Mouse (Mus musculus) ES-CJ7 (cell line): ENCODE measurements around the gene Cdh6.

Experiments
- DNase-seq: peaks from one replicate; pipeline ENCODE4 v3.0.0; 2011; ENCODE audit warnings: low read depth, low spot score

Gene Cdh6

GRCm38 (mm10) chr15:13155820-13156219, 17.7 kb downstream of the Cdh6 start:
- DNase-seq: no peak

DNA sequence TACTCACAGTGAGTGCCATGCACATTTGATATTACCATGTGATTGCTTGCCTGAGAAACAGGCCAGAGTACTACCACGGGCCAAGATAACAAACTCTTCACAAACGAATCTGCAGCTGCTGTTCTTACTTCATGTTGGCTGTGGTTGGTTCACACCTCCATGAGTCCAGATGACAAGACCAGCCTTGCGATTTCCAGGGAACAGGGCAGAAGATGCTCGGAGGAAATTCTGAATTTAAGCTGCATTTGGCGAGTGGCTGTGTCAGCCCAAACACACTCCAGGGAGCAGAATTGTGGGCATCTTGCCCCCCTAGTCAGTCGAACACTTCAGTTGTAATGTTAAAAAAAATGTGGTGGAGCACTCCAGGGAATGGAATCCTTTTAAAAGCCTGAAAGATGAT, 18.1 kb downstream of the Cdh6 start:
- no peak for DNase-seq

- DNase-seq: no peak
These were observed 31.5 kb downstream of the Cdh6 start for GRCm38 (mm10) chr15:13141983-13142382.

DNA sequence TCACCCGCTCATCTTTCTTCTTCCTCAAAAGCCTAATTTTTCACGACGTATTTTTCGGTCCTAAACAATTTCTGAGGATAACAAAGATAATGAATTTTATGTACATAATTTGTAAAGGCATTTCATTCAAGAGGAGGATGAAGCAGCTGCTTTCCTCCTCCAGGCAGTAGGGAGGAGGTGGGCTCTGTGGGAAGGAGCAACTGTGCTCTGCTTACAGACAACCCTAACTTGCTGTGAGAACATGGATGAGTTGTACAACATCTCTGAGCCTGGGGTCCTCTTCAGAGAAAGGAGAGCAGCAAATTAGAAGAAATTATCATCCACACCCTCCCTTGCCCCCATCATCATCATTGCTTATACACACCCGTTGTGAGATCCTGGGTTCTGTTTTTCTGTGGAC, 33.8 kb downstream of the Cdh6 start:
- DNase-seq: no peak

DNA sequence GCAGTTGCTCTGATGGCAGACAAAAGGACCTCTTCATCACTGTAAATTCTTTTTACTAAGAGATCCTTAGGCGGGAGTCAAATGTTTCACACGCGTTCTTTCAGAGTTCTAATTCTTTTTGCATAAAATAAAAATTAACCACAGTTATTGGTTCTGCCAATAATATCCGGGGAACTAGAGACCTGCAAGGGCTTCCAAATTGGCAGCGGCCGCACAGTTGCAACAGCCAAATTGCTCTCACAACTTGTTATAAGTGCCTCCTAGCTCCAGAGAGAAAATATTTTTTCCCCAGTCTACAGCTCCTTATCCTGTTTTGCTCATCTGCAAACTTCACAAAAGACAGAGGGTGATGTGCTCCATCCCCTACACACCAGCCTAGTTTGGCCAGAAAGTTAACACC, 36.3 kb downstream of the Cdh6 start:
- DNase-seq: no peak

DNA sequence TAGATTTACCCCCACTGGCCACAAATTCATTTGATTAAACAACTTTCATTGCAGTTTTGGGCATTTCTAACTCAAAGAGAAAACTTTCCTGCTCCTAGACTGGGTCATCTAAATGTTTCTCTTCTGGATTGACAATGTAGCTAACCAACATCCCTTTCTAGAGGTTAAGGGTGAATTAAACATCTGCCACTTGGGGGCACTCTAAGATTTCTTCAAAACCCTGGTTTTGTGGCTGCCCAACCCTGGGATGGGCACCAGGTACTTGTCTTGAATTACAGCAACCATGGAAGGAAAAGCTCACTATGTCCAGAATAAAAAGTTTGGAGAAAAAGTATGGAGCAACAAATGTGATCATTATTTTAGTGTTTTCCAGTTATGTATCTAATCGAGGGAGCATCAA, 39.4 kb downstream of the Cdh6 start:
- peak; percentile 68 for DNase-seq

DNA sequence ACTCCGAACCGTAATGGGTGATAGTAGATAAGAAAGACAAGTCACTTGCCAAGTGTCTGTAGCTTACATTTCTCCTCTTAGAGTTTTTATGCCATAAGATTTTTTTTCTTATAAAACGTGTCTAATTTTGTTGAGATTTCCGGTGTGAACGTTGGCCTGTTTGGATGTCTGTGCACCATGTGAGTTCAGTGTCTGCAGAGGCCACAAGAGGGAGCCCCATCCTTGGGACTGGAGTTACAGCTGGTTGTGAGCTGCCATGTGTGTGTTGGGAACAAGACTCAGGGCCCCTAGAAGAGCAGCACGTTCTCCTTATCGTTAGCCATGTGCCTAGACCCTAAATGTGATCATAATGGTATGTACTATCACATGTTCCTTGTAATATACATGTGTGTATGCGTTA, 40.1 kb downstream of the Cdh6 start:
- DNase-seq: peak; percentile 67

DNA sequence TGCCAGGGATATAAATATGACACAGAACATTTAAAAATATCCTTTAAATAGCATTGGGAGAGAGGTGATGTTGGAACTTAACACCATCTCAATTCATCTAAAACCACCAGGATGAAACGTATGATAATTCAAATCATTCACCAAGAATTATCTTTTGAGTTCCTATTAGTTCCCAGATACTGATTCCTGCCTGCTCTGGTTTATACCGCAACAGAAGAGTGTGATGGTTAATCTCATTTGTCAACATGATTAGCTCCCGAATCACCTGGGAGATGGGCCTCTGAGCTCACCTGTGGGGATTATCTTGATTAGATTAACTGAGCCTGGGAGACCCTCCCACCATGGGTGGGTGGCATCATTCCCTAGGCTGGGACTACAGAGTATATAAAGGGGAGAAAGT, 41.0 kb downstream of the Cdh6 start:
- peak; percentile 68 for DNase-seq

DNA sequence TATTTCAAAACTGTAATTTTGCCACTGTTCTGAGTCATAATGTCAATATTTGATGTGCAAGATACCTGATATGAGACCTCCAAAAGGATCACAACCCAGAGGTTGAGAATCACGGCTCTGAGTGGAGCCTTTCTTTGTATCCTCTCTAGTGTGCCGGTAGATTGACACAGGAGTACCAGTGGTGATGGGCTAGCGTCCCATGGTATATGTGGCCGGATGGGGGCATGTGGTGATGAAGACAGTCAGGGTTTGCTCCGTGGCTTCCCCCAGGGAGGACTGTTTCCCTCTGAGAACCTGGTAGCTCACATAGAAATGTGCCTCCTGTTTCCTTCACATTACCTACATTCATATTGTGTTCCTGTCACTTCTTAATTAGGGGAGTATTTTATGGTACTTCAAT, 43.2 kb downstream of the Cdh6 start:
- no peak for DNase-seq

- peak; percentile 42 for DNase-seq
These were observed 73.1 kb downstream of the Cdh6 start for GRCm38 (mm10) chr15:13100341-13100740.

- no peak for DNase-seq
These were observed 75.6 kb downstream of the Cdh6 start for GRCm38 (mm10) chr15:13097861-13098260.

GRCm38 (mm10) chr15:13095406-13095805, 78.1 kb downstream of the Cdh6 start:
- peak; percentile 68 for DNase-seq

GRCm38 (mm10) chr15:13094881-13095256, 78.6 kb downstream of the Cdh6 start:
- DNase-seq: peak; percentile 83

DNA sequence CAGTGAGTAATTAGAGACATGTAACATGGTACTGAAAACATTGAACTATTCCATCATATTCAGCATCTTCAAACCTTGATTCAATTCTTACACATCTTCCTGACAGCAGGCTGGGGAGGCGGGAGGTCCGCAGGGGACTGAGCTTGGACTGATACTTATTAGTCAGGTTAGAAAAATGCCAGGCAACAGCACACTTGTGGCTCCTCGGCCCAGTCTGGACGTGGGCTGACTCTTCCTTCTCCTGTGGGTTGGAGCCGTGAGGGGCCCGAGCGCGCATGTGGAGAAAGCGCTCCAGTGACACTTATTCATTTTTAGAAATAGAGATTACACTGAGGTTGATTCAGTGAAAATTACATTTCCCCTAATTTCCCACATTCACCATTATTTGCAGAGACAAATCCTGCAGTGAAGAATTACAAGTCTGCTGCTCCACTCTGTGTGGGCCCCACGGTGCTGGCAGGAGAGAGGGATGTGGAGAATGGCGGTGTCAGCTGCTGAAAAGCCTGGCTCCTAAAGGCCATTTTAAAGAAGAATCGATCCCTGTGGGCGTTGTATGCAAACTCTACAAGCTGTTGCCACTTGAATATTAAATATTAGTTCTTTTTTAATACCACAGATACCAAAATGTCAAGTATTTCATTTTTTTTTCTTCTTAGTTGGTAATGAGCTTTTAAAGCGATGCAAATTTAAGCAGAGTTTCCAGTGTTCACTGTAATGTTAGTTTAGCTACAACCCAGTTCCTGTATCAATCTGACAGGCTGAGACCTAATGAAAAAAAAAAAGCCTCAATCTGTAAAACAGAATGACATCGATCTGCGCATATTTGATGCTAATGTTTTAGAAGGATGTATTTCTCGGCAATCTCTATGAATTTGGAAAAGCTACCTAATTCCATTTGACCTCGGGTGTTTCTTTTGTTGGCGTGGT, 79.3 kb downstream of the Cdh6 start:
- DNase-seq: no peak

GRCm38 (mm10) chr15:13092064-13092463, 81.4 kb downstream of the Cdh6 start:
- DNase-seq: no peak

- DNase-seq: peak; percentile 90
These were observed 84.9 kb downstream of the Cdh6 start for GRCm38 (mm10) chr15:13088504-13089058.

DNA sequence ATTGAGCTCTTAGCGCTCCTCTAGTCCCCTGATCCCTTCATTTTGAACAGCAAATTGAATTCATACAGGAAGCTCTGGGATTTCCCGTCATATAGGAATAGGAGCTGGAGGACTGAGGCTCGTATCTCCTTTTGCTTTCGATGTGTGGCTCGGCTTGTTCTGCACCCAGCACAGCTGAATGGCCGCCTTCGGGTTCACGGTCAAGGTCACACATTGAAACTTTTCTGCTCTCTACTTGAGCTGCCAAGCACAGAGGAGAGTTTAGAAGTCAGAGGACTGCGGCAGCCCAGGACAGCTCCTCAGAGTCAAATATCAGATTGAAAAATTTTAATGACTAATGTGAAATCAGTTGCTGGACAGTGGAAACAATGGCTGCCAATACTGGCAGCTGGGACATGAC, 88.7 kb downstream of the Cdh6 start:
- no peak for DNase-seq

DNA sequence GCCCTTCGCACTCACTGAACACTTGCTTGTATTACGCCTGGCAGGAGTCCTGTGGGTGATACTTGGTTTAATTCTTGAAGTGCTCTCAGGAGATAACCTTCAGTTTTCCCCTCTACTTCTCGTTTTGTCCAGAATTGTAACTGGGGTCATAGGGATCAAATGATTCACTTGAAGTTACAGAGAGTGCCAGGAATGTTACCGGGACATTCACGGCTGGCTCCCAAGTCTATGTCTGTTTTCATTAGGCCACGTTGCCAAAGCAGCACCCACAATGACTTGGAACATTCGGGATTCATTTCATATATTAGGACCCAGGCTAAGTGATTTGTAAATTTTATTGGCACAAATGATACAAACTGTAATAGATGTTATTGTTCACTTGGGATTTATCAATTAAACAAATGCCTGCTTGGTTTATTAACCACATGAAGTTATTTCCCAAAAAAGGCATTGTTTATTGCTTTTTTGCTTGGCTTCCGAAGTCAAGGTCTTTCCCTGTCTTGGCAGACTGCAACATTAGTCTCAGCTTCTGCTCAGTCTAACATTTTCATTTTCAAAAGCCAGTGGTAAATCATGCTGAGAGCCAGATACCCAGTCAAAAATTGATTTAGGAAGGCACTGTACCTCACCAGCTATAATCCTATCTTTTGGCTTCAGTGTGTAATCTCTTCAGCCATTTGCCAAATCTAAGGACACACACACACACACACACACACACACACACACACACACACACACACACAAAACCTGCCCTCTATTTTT, 96.4 kb downstream of the Cdh6 start:
- DNase-seq: no peak

- DNase-seq: no peak
These were observed 99.4 kb downstream of the Cdh6 start for GRCm38 (mm10) chr15:13074047-13074446.

DNA sequence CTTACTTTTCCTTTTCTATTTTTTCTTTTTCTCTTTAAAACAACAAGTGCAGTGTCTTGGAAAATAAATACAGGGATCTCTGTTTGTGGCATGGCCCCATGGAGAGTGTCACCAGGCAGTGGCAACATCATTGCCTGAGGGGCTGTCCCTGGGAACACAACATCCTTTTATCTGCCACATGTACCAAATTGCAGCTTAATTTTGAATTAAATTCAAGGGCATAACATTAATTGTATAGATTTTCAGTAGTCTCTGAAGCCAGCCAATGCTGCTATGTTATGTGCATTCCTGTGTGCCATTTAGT, 105.3 kb downstream of the Cdh6 start:
- no peak for DNase-seq

- DNase-seq: no peak
These were observed 105.9 kb downstream of the Cdh6 start for GRCm38 (mm10) chr15:13067429-13068212.

DNA sequence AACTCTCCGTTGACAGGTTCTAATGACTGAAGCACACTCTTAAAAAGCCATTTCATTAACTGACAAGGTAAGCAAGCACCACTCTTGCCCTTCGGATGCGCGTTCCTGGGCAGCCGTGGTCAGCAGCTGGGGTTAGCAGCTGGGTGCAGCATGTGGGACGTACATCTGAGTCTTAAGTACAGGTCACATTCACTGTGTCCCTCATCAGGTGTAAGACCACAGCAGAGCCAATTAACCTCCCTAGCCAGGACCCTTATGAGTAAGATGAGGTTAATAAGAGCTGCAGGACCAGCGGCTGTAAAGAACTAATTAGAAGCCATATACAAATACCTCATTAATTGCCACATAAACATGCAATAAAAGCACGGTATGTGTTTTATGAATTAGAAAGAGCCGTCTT, 106.7 kb downstream of the Cdh6 start:
- no peak for DNase-seq
